Mouse (Mus musculus) heart, embryonic 12.5 days (tissue): ENCODE measurements around the gene Lcn10. TPM values are rescaled to one million over a fixed set of nuclear protein-coding genes. Genes with fewer than 3 reads are reported as not detected.

ENCODE experiments used
- ATAC-seq: fragments of 200-750 bp; cut with Nextera tagmentation; 2 replicates; pipeline ENCODE4 v1.8.0; 2017; ENCODE audit warnings: moderate TSS enrichment, moderate library complexity; ENCODE audit not compliant: insufficient number of reproducible peaks, low FRiP score
- H3K27ac ChIP-seq: fragments of 300-500 bp; sonication (generic); 2 replicates; pipeline ENCODE4 v1.5.1; 2016; ENCODE audit warnings: mild to moderate bottlenecking, moderate library complexity; ENCODE audit not compliant: poor library complexity, severe bottlenecking
- H3K27me3 ChIP-seq: fragments of 300-500 bp; sonication (generic); replicated peaks from 2 replicates; pipeline ENCODE4 v1.6.1; 2016; ENCODE audit warnings: mild to moderate bottlenecking, moderate library complexity
- H3K36me3 ChIP-seq: fragments of 300-500 bp; sonication (generic); 2 replicates; pipeline ENCODE4 v1.6.1; 2016; ENCODE audit warnings: mild to moderate bottlenecking, moderate library complexity
- H3K4me1 ChIP-seq: fragments of 300-500 bp; sonication (generic); replicated peaks from 2 replicates; pipeline ENCODE4 v1.6.1; 2016; ENCODE audit warnings: mild to moderate bottlenecking
- H3K4me2 ChIP-seq: fragments of 300-500 bp; sonication (generic); 2 replicates; pipeline ENCODE4 v1.6.1; 2016; ENCODE audit warnings: mild to moderate bottlenecking, moderate library complexity
- H3K4me3 ChIP-seq: fragments of 300-500 bp; sonication (generic); 2 replicates; pipeline ENCODE4 v1.5.1; 2016; ENCODE audit warnings: mild to moderate bottlenecking
- H3K9ac ChIP-seq: fragments of 300-500 bp; sonication (generic); 2 replicates; pipeline ENCODE4 v1.6.1; 2016; ENCODE audit warnings: mild to moderate bottlenecking, moderate library complexity
- H3K9me3 ChIP-seq: fragments of 300-500 bp; sonication (generic); replicated peaks from 2 replicates; pipeline ENCODE4 v1.6.1; 2016; ENCODE audit warnings: mild to moderate bottlenecking, moderate library complexity
- WGBS: fragments of 180-500 bp; shearing (Covaris S2); methylation state at CpG from one replicate; pipeline ENCODE4 v1.1.7; 2016; 5-methylcytosine and 5-hydroxymethylcytosine counted together
- polyA plus RNA-seq: library from polyadenylated mRNA; unstranded; fragments of >200 nt; fragmentation: Nextera tagmentation; extraction: Ambion mirVana; gene quantifications from 2 replicates; pipeline ENCODE4 v1.2.1, GENCODE M21; 2016

Lcn10 gene
- not detected in 2 replicates for polyA plus RNA-seq

DNA sequence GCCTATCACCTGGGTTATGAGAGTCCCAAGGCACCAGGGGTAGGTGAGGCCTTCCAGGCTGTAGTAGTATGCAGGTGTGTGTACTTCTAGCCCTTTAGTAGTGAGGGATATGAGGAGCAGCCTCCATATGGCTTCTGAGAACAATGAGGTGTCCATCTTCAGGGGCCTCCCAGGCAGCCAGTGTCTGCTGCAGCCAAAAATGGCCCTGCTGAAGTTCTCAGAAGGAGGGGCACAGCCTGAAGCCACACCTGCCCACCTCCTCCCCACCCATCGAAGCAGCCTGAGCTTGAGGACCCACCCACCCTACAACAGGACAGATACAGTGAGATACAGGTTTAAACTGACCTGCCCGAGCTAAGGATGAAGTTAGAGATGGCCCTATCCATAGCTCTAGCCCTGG is at the start of gene Lcn10:
Lcn10 (plus strand) TSS at position 301 of the 400 bp plus-strand sequence.
- no peak within 1 kb of the TSS for H3K27ac ChIP-seq
- H3K36me3 ChIP-seq, result no peaks in the 10 kb centered on the region
- ATAC-seq, result no peak
- no peak within 1 kb of the TSS for H3K4me3 ChIP-seq
- H3K9ac ChIP-seq, result no peak within 1 kb of the TSS
- no peak within 1 kb of the TSS for H3K4me2 ChIP-seq
- H3K9me3 ChIP-seq, result no peaks in the 10 kb centered on the region
- H3K27me3 ChIP-seq, result peaks cover 18% of the 10 kb centered on the region
- H3K4me1 ChIP-seq, result no peaks in the 10 kb centered on the region
- WGBS, result 73% methylated on average over 2 of the region's 2 CpGs

DNA sequence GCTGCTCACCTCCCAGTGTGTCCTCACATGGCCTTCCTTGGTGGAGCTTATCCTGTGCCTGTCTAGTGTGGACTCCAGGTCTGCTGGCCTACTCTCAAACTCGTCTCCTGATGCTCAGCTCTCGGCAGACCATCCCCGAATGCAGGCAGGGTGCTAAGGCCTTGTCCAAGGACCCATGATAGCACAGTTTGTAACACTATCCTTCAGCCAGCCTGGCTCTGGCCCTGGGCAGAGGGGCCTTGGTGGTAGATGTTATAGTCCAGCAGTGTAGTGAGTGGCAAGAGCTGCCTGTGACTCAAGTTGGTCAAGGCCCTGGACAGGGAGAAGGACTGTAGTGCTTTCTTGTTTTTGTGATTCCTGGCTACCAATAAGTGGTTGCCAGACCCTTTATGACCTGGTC is 48.9 kb upstream of the Lcn10 start:
- no peaks in the 10 kb centered on the region for H3K27me3 ChIP-seq
- no peak overlapping the region for H3K27ac ChIP-seq
- H3K9me3 ChIP-seq, result no peaks in the 10 kb centered on the region
- no peaks in the 10 kb centered on the region for H3K36me3 ChIP-seq
- ATAC-seq, result no peak
- no peak overlapping the region for H3K9ac ChIP-seq
- H3K4me2 ChIP-seq, result no peak overlapping the region
- H3K4me1 ChIP-seq, result no peaks in the 10 kb centered on the region
- WGBS, result 68% methylated on average over 3 of the region's 3 CpGs
- no peak overlapping the region for H3K4me3 ChIP-seq

DNA sequence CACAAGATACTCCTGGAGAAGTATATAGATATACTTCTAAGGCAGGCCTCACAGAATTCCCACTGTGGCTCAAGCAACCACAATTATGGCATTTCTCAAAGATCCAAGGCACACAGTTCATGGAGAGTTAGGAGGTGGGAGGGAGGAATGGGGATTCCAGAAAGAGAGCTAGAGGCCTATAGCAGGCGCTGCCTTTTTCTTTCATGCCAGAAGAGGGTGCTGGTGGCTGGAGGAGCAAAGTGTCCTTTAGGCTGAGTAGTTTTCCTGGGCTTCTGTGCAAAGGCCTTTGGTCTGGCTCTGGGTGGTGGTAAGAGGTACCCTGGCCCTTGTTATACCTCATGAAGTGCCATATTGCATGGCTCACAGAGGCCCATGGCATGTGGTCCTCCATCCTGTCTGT is 48.5 kb upstream of the Lcn10 start:
- Histone ChIP-seq H3K4me2 (no peak overlapping the region), H3K4me1 (no peaks in the 10 kb centered on the region), H3K27ac (no peak overlapping the region), H3K27me3 (no peaks in the 10 kb centered on the region), H3K36me3 (no peaks in the 10 kb centered on the region), H3K9ac (no peak overlapping the region), H3K4me3 (no peak overlapping the region), H3K9me3 (no peaks in the 10 kb centered on the region)
- 43% methylated on average over 1 of the region's 1 CpGs for WGBS
- no peak for ATAC-seq

DNA sequence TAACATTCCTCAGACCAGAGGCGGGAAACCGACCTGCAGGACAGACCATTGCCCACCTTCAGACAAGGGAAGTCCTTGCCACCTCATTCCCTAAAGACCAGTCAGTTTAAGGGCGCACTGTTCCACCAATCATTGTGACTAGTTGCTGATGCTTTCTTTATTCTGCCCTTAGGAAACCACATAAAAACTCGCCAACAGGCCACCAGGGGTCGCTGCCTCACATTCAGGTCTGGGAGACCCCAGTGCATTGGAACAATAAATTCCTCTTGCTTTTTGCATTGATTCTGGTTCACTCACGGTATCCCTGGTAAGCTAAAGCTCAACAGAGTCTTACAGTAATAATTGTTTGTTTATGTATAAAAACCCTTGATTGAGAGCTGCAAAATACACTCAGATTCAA is 42.6 kb upstream of the Lcn10 start:
- Histone ChIP-seq H3K4me2 (no peak overlapping the region), H3K4me1 (no peaks in the 10 kb centered on the region), H3K9ac (no peak overlapping the region), H3K27ac (no peak overlapping the region), H3K9me3 (no peaks in the 10 kb centered on the region), H3K27me3 (no peaks in the 10 kb centered on the region), H3K36me3 (no peaks in the 10 kb centered on the region), H3K4me3 (no peak overlapping the region)
- 13% methylated on average over 6 of the region's 6 CpGs for WGBS
- ATAC-seq, result no peak

DNA sequence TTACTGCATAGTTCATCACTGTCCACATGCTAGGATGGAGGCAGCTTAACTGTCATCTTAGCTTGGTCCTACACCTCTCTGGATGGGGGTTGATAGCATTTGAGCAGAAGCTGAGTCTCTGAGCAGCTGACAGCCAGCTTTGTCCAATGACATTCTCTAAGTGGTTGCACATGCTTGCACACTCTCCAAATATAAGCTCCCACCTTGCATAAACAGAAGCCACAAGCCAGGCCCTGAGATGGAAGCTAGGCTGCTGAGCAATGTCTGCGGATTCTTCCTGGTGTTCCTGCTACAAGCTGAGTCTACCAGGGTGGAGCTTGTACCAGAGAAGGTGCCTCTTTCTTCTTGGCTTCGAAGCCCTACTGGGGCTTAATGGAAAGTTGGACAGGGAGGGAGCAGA is 29.6 kb upstream of the Lcn10 start, which contains the start of gene Lcn8:
Lcn8 (plus strand) TSS at position 219 of the 400 bp plus-strand sequence.
- Histone ChIP-seq H3K4me2 (no peak within 1 kb of the TSS), H3K36me3 (no peaks in the 10 kb centered on the region), H3K4me3 (no peak within 1 kb of the TSS), H3K9me3 (no peaks in the 10 kb centered on the region), H3K4me1 (no peaks in the 10 kb centered on the region), H3K9ac (no peak within 1 kb of the TSS), H3K27me3 (peaks cover 26% of the 10 kb centered on the region), H3K27ac (no peak within 1 kb of the TSS)
- WGBS, result 86% methylated on average over 2 of the region's 2 CpGs
- no peak for ATAC-seq

DNA sequence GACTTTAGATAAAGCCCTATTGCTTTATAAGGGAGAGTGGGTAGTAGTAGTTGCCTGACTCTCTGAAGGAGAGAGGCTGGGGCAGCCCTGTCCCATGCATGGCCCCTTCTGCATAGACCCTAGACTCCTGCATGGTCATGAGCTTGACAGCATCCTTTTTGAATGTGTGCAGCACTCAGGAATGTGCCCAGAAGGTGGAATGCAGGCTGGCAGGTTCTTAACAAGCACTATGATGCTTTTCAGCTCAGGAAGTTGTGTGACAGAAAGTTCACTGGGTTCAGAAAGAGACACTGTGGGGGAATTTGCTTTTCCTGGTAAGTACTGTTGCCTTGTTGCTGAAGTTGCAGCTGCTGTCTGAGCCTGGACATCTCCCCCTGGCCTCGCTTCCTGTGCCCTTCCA is 28.0 kb upstream of the Lcn10 start:
- H3K36me3 ChIP-seq, result no peaks in the 10 kb centered on the region
- H3K27me3 ChIP-seq, result peaks cover 26% of the 10 kb centered on the region
- 63% methylated on average over 1 of the region's 1 CpGs for WGBS
- no peak overlapping the region for H3K4me3 ChIP-seq
- no peaks in the 10 kb centered on the region for H3K9me3 ChIP-seq
- H3K4me2 ChIP-seq, result no peak overlapping the region
- no peaks in the 10 kb centered on the region for H3K4me1 ChIP-seq
- H3K27ac ChIP-seq, result no peak overlapping the region
- ATAC-seq, result no peak
- H3K9ac ChIP-seq, result no peak overlapping the region

DNA sequence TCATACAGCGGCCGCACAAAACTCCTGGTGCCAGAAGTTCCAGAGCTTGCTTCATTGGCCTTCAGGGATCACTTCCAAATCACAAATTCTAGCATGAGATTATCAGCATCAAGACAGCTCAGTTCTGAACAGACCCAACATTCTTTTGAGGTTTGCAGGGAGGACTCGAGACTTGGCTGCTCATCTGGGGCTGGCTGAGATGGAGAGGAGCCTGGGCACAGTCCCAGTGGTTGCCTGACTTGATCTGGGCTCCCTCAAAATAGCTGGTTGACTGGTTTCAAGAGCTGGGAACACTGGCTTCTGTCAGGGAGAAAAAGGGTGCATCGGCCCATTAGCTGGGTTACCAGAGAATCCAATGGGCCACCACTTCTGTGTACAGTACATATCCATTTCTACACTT is 25.8 kb upstream of the Lcn10 start:
- no peak overlapping the region for H3K27ac ChIP-seq
- H3K4me1 ChIP-seq, result no peaks in the 10 kb centered on the region
- H3K36me3 ChIP-seq, result no peaks in the 10 kb centered on the region
- H3K27me3 ChIP-seq, result peaks cover 26% of the 10 kb centered on the region
- no peak overlapping the region for H3K9ac ChIP-seq
- H3K4me2 ChIP-seq, result no peak overlapping the region
- no peak for ATAC-seq
- 78% methylated on average over 4 of the region's 4 CpGs for WGBS
- no peaks in the 10 kb centered on the region for H3K9me3 ChIP-seq
- H3K4me3 ChIP-seq, result no peak overlapping the region

DNA sequence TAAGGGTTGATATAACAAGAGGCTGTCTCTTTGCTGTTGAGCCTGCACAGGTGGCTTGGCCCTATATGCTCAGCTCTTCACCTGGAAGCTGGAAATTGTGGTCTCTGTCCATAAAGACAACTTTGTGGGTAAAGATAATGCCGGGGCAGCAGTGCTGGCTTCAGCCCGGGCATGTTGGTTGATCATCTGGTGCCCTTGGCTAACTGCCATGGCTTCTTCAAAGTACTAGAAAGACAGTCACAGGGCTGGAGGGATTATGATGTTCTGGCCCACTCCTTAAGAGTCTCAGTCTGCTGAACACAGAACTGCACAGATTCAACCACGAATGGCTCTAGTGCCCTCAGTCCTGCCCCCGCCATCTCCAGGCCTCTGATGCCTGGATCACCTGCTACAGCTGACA is 25.3 kb upstream of the Lcn10 start:
- Histone ChIP-seq H3K9me3 (no peaks in the 10 kb centered on the region), H3K4me1 (no peaks in the 10 kb centered on the region), H3K36me3 (no peaks in the 10 kb centered on the region), H3K9ac (no peak overlapping the region), H3K4me3 (no peak overlapping the region), H3K27ac (no peak overlapping the region), H3K27me3 (peaks cover 26% of the 10 kb centered on the region), H3K4me2 (no peak overlapping the region)
- ATAC-seq, result no peak
- WGBS, result 72% methylated on average over 4 of the region's 4 CpGs

DNA sequence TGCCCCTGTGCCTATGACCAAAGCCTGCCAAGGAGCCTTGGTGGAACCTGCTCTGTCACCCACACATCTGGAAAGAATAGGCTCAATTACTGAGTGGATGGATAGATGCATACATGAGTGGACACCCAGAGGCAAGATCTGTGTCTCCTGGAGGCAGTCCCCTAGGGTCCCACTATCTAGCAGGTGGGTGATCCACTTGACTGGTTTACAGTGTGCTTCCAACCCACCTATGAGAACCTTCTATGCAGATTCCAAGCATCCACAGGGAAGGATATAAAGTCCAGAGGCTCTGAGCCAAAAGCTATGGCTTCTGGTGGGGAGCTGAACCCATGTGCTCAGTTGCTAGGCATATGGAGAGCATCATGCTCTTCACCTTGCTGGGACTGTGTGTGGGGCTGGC is 24.9 kb upstream of the Lcn10 start, which contains the start of gene Lcn5:
Lcn5 (plus strand) TSS at position 301 of the 400 bp plus-strand sequence.
- no peaks in the 10 kb centered on the region for H3K36me3 ChIP-seq
- H3K9ac ChIP-seq, result no peak within 1 kb of the TSS

DNA sequence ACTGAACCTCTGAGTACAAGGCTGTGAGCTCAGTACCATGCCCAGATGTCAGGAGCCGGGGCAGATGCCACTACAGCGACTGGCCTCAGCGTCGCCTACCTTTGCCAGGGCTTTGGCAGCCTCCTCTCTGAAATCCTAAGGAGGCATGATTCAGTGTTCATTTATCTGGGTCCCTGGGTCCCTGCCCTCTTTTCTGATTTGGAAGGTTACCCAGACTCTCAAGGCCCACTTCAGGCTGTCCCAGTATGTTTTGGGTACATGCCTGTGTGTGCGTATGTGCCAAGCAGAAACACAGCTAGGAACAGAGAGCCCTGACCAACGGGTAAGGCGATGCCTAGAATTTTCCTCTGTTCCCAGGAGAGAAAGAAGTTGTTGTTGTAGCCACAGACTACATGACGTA is 22.2 kb upstream of the Lcn10 start:
- no peaks in the 10 kb centered on the region for H3K36me3 ChIP-seq
- H3K4me1 ChIP-seq, result no peaks in the 10 kb centered on the region
- H3K4me3 ChIP-seq, result no peak overlapping the region
- no peak for ATAC-seq
- H3K27ac ChIP-seq, result no peak overlapping the region
- WGBS, result 79% methylated on average over 8 of the region's 8 CpGs
- H3K9me3 ChIP-seq, result no peaks in the 10 kb centered on the region
- no peak overlapping the region for H3K4me2 ChIP-seq
- no peak overlapping the region for H3K9ac ChIP-seq
- peaks cover 10% of the 10 kb centered on the region for H3K27me3 ChIP-seq

More for the DNA sequence above, 24.9 kb upstream of the Lcn10 start, which contains the start of gene Lcn5:
- Histone ChIP-seq H3K4me1 (no peaks in the 10 kb centered on the region), H3K9me3 (no peaks in the 10 kb centered on the region), H3K4me2 (no peak within 1 kb of the TSS), H3K27me3 (peaks cover 26% of the 10 kb centered on the region), H3K4me3 (no peak within 1 kb of the TSS), H3K27ac (no peak within 1 kb of the TSS)
- no peak for ATAC-seq

DNA sequence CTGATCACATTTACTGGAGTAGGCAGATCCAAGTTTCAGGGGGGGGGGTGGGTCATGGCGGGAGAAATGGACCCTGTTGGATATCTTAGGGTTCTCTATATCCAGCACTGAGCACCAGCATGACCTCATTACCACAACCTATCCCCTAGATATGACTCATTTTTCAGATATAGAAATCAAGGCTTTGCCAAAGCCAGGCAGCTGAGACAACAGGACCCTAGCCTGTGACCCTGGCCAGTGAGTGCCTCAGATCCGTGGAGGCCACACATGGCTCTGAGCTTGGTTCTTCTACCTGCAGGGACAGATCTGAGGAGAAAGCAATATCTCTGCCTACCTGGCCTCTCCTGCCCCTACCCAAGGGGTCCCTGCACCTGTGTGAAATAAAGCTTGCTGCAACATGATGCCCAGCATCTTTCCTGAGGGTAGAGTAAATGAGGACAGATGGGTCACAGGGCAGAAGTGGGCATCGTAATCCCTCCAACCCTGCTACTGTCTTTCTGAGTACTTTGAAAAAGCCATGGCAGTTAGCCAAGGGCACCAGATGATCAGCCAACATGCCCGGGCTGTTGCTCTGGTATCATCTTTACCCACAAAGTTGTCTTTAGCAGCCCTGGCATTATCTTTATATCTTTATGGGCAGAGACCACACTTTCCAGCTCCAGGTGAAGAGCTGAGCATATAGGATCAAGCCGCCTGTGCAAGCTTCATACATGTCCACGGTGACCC is 21.1 kb upstream of the Lcn10 start:
- Histone ChIP-seq H3K36me3 (no peaks in the 10 kb centered on the region), H3K9ac (no peak overlapping the region), H3K27ac (no peak overlapping the region), H3K4me3 (no peak overlapping the region), H3K4me2 (no peak overlapping the region), H3K9me3 (no peaks in the 10 kb centered on the region), H3K27me3 (no peaks in the 10 kb centered on the region), H3K4me1 (no peaks in the 10 kb centered on the region)
- ATAC-seq, result no peak
- WGBS, result 73% methylated on average over 6 of the region's 6 CpGs

DNA sequence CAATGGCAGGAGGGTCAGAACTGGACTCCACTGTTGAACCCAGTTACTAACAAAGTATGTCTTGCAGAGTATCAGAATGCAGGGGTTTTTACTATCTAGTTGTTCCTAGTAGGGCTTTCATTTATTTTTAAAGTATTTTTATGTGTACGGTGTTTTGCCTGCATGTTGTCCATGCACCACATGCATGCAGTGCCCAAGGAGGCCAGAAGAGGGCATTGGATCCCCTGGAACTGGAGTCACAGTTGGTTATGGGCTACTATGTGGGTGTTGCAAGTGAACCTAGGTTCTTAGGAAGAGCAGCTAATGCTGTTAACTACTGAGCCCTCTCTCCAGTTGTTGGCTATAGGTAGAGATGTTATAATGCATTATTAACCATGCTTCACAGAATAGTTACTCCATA is 19.0 kb upstream of the Lcn10 start:
- Histone ChIP-seq H3K4me2 (no peak overlapping the region), H3K36me3 (no peaks in the 10 kb centered on the region), H3K4me3 (no peak overlapping the region), H3K9me3 (no peaks in the 10 kb centered on the region), H3K27ac (no peak overlapping the region), H3K27me3 (no peaks in the 10 kb centered on the region), H3K9ac (no peak overlapping the region), H3K4me1 (no peaks in the 10 kb centered on the region)
- 59% methylated on average over 1 of the region's 1 CpGs for WGBS
- no peak for ATAC-seq
